Mouse (Mus musculus) cerebellum, postnatal 25 days (tissue): ENCODE data around the gene Robo1.

Experiments used
- DNase-seq, 2 experiments: peaks; one replicate each; pipeline ENCODE4 v3.0.0; 2021; ENCODE audit warnings: mixed read lengths in 2 of 2

Robo1 gene

DNA sequence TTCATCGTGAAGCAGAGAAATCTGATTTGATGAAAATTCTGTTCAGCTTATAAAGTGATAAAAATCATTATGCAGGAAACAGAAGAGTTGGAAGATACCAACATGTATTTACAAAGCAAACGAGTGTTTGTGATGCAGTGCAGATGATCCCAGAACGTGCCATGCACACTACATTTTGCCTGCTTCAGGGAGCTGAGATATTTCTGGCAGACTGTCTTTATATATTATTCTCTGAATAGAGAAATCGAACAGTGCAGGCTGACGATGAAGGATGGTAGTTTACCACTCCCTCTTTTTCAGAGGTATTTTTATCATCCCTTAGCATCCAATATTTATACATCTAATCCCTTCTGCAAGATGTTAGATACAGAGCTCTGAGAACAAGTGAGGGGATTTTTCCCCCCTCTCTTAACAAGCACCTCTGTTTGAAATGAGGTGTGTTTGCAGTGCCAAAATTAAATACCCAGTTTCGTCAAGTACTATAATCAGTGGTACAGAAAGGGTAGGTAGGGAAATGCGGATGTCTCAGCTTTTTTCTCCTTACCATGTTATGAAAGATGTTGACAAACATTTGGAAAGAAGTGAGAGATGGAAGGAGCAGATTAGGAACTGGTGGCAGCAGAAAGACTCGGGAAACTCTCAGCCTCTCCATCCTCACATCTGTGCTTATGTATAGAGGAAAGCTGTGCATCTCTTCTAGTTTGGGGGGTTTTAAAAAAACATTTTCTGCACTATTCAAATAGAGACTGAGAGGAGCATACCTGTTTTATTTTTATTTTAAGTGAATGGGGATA lies at the start of gene Robo1:
Robo1 (plus strand) TSS at position 770 of the 794 bp plus-strand sequence.
- DNase-seq: no peak

- DNase-seq: no peak
Measured at GRCm38 (mm10) chr16:72267839-72268238, 40.3 kb upstream of the Robo1 start.

- no peak for DNase-seq
Measured at GRCm38 (mm10) chr16:72276390-72277074, 31.6 kb upstream of the Robo1 start.

- no peak for DNase-seq
Measured at GRCm38 (mm10) chr16:72308331-72308668, 194 bp downstream of the Robo1 start.

GRCm38 (mm10) chr16:72327321-72327720 lies 19.2 kb downstream of the Robo1 start:
- DNase-seq: no peak

DNA sequence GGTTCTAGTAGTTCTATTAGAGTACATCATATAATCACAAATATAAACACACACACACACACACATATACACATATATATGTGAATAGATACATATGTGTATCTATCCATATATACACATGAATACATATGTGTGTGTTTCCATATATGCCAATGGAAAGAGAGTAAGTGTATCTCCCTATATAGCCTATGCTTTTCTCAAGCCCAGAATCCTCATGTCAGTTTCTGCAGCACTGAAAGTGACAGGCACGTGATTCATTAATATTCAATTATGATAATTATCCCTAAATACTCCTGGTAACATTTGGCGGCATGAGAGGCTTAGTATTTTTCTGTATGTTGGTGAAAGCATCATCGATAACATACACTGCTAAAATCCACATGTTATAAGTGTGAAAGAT lies 20.5 kb downstream of the Robo1 start:
- no peak for DNase-seq

DNA sequence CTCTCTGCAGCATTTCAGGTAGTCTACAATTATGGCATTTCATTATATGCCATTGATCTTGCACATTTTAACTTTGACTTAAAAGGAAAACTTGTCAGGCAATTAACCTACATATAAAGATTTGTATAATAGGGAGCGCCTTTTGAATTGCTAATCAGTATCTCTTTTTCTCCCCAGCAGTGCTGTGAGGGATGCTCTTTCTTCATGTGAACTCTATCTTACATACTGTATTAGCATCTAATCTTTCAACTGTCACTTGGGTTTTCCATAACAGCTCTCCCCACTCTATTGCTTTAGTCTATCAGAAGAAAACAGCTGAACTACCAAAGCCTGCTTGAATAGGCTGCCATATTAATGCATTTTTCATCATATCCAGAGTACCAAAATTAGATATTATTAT lies 29.7 kb downstream of the Robo1 start:
- DNase-seq: no peak

GRCm38 (mm10) chr16:72350422-72350821 lies 42.3 kb downstream of the Robo1 start:
- DNase-seq: no peak

DNA sequence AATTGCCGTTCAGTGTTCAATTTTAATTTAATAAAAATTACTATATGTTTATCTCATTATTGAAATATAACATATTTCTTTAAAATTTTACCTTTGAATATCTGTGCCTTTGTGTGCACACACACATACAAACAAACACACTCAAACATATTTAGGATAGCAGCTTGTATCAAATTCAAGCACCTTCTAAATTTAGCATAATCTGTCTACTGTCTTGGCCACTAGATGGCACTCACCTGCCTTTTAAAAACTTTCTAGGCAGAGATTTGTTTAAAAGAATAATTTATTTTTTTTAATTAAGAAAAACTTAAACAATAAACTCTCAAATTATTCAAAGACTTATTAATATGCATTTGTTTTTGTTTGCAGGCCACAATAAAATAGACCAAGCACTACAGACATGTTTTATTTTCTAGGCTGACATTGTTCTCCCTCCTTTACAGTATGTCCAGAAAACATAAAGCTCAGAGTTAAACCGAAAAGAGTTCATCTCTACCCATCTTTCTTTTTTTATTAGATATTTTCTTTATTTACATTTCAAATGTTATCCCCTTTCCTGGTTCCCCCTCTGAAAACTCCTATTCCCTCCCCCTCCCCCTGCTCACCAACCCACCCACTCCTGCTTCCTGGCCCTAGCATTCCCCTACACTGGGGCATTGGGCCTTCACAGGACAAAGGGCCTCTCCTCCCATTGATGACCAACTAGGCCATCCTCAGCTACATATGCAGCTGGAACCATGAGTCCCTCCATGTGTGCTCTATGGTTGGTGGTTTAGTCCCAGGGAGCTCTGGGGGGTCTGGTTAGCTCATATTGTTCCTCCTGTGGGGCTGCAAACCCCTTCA lies 48.6 kb downstream of the Robo1 start:
- DNase-seq: peak in 1 of 2 experiments; percentile 7

- DNase-seq: no peak
Measured at GRCm38 (mm10) chr16:72376896-72377295, 68.8 kb downstream of the Robo1 start.

GRCm38 (mm10) chr16:72381819-72382218 lies 73.7 kb downstream of the Robo1 start:
- no peak for DNase-seq

DNA sequence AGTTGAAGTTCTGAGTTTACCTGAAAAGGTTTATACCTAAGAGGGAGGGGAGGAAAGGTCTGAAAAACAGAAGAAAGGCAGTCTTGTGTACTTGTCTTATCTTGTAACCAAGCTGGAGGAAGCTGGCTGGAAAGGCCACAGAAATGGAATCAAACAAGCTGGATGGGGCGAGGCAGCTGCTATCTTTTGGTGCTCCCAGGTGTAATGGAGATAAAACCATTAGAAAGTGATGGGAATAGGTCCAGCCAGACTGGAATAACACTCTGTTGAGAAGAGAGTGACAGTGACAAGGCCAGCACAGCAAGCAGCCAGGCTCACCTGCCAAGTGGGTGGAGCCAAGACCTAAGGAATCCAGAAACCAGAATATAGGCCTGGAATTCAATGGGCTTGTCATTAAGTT lies 75.5 kb downstream of the Robo1 start:
- no peak for DNase-seq

GRCm38 (mm10) chr16:72393512-72393911 lies 85.4 kb downstream of the Robo1 start:
- DNase-seq: no peak

DNA sequence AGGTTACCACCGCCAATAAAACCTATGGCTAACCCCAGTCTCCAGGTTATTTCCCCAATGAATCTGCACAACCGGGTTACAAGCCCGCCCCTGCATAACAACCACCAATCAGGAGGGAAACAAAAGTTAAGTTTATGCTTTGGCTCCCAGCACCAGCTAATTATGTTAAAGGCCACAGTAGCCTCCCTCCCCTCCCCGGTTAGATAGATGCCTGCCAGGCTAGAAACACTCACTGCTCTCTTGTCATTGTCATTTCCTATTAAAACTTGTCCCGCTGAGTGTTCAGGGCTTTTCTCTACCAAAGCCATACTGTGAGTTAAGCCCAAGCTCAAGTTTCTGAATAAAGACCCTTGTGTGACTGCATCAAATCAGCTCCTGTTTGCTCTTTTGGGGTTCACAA lies 90.7 kb downstream of the Robo1 start:
- DNase-seq: no peak

- DNase-seq: no peak
Measured at GRCm38 (mm10) chr16:72402381-72402780, 94.3 kb downstream of the Robo1 start.

GRCm38 (mm10) chr16:72409820-72410219 lies 101.7 kb downstream of the Robo1 start:
- DNase-seq: no peak

- DNase-seq: no peak
Measured at GRCm38 (mm10) chr16:72411669-72412270, 103.7 kb downstream of the Robo1 start.

GRCm38 (mm10) chr16:72412879-72413278 lies 104.8 kb downstream of the Robo1 start:
- no peak for DNase-seq

- DNase-seq: no peak
Measured at GRCm38 (mm10) chr16:72419328-72420066, 111.4 kb downstream of the Robo1 start.

GRCm38 (mm10) chr16:72422426-72422825 lies 114.3 kb downstream of the Robo1 start:
- no peak for DNase-seq

DNA sequence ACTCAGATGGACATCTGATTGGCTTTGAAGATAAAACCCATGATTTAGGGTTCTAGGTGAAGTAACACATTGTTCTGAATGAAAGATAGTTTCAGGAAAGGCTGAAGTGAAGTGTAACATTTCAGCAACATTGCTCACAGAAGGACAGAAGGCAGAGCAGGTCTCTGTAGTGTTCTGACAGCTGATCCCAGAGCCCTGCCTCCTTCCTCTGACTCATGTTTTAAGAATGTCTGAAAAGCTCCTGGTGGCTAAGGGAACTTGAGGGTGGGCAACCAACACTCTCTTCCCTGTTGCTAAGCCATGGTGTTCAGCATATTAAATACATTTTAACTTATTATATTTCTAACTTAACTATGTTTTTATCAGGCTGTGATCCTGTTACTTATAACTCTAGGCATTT lies 126.3 kb downstream of the Robo1 start:
- no peak for DNase-seq

- no peak for DNase-seq
Measured at GRCm38 (mm10) chr16:72444428-72445135, 136.5 kb downstream of the Robo1 start.
